Mouse (Mus musculus) monocyte, adult 2 months (primary cell): ENCODE measurements around the gene Zdhhc6.

ENCODE experiments used
- DNase-seq, 2 experiments: peaks; one replicate each; pipeline ENCODE4 v3.0.0; 2022; ENCODE audit warnings: low spot score in 2 of 2, low read depth in 1 of 2

The Zdhhc6 gene

GRCm38 (mm10) chr19:55305024-55305423 is 10.8 kb downstream of the Zdhhc6 start:
- DNase-seq, result no peak

- DNase-seq, result no peak
Observed at GRCm38 (mm10) chr19:55300525-55300924, 15.3 kb downstream of the Zdhhc6 start.

- no peak for DNase-seq
Observed at GRCm38 (mm10) chr19:55299378-55299777, 16.5 kb downstream of the Zdhhc6 start.

GRCm38 (mm10) chr19:55297961-55298360 is 17.9 kb downstream of the Zdhhc6 start:
- DNase-seq, result no peak

GRCm38 (mm10) chr19:55297489-55297888 is 18.3 kb downstream of the Zdhhc6 start:
- no peak for DNase-seq

GRCm38 (mm10) chr19:55296301-55296700 is 19.5 kb downstream of the Zdhhc6 start:
- no peak for DNase-seq

- DNase-seq, result no peak
Observed at GRCm38 (mm10) chr19:55295556-55295955, 20.3 kb downstream of the Zdhhc6 start.

GRCm38 (mm10) chr19:55295075-55295474 is 20.8 kb downstream of the Zdhhc6 start:
- no peak for DNase-seq

- no peak for DNase-seq
Observed at GRCm38 (mm10) chr19:55293175-55293574, 22.7 kb downstream of the Zdhhc6 start.

- DNase-seq, result no peak
Observed at GRCm38 (mm10) chr19:55292210-55292850, 23.5 kb downstream of the Zdhhc6 start.

- no peak for DNase-seq
Observed at GRCm38 (mm10) chr19:55290621-55291270, 25.1 kb downstream of the Zdhhc6 start.

- DNase-seq, result no peak
Observed at GRCm38 (mm10) chr19:55288974-55289373, 26.9 kb downstream of the Zdhhc6 start.

- DNase-seq, result no peak
Observed at GRCm38 (mm10) chr19:55286034-55286433, 29.8 kb downstream of the Zdhhc6 start.

GRCm38 (mm10) chr19:55284093-55284492 is 31.7 kb downstream of the Zdhhc6 start:
- no peak for DNase-seq

GRCm38 (mm10) chr19:55276770-55277169 is 39.1 kb downstream of the Zdhhc6 start:
- DNase-seq, result no peak

GRCm38 (mm10) chr19:55276100-55276499 is 39.7 kb downstream of the Zdhhc6 start:
- DNase-seq, result no peak

- DNase-seq, result no peak
Observed at GRCm38 (mm10) chr19:55273340-55273739, 42.5 kb downstream of the Zdhhc6 start.

GRCm38 (mm10) chr19:55271448-55271847 is 44.4 kb downstream of the Zdhhc6 start:
- DNase-seq, result no peak

GRCm38 (mm10) chr19:55269051-55269450 is 46.8 kb downstream of the Zdhhc6 start:
- DNase-seq, result no peak

GRCm38 (mm10) chr19:55268150-55268549 is 47.7 kb downstream of the Zdhhc6 start:
- DNase-seq, result no peak

- DNase-seq, result no peak
Observed at GRCm38 (mm10) chr19:55266786-55267185, 49.0 kb downstream of the Zdhhc6 start.

GRCm38 (mm10) chr19:55265269-55265668 is 50.6 kb downstream of the Zdhhc6 start:
- no peak for DNase-seq
